Mouse (Mus musculus) kidney, adult 8-10 months (tissue): ENCODE results near the gene Cyp2w1.

Source experiments
- DNase-seq, 2 experiments: peaks; one replicate each; pipeline ENCODE4 v3.0.0; 2022

Cyp2w1 gene

GRCm38 (mm10) chr5:139352317-139352716 lies at the start of gene Cyp2w1:
Gene Cyp2w1, plus strand, starts transcription at chr5:139352617.
- DNase-seq = no peak

DNA sequence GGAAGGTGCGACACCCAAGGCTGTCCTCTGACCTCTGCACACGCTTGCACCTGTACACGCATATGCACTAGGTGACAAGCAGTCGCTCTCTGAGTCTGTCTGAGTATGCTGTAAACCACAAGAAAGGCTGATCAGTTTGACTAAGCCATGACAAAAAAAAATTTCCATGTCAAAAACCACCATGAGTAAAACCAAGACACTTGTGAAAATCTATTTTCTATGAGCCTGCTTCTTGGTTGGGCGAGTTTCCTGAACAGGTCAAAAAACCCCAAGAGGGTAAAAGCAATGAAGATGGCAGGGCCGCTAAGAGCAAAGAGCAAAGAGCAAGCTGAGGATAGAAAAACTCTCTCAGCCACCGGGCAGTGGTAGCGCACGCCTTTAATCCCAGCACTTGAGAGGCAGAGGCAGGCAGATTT lies 48.8 kb upstream of the Cyp2w1 start:
- no peak for DNase-seq

- DNase-seq = no peak
These were observed 42.5 kb upstream of the Cyp2w1 start for GRCm38 (mm10) chr5:139309946-139310345.

DNA sequence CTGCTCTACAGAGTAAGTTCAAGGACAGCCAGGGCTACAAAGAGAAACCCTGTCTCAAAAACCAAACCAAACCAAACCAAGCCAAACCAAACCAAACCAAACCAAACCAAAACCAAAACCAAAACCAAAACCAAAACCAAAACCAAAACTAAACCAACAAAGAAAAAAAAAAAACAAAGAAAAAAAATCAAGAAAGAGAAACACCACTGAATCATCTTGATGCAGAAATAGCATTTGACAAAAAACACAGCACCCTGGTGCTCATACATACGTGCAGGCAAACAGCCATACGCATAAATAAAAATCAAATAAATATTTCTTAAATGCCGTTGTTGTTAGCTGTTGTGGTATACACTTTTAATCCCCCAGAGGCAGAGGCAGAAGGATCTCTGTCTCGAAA lies 41.9 kb upstream of the Cyp2w1 start:
- no peak for DNase-seq

- no peak for DNase-seq
These were observed 40.6 kb upstream of the Cyp2w1 start for GRCm38 (mm10) chr5:139311822-139312221.

- peak; percentile 34 to 40 for DNase-seq
These were observed 38.9 kb upstream of the Cyp2w1 start for GRCm38 (mm10) chr5:139313536-139313935.

DNA sequence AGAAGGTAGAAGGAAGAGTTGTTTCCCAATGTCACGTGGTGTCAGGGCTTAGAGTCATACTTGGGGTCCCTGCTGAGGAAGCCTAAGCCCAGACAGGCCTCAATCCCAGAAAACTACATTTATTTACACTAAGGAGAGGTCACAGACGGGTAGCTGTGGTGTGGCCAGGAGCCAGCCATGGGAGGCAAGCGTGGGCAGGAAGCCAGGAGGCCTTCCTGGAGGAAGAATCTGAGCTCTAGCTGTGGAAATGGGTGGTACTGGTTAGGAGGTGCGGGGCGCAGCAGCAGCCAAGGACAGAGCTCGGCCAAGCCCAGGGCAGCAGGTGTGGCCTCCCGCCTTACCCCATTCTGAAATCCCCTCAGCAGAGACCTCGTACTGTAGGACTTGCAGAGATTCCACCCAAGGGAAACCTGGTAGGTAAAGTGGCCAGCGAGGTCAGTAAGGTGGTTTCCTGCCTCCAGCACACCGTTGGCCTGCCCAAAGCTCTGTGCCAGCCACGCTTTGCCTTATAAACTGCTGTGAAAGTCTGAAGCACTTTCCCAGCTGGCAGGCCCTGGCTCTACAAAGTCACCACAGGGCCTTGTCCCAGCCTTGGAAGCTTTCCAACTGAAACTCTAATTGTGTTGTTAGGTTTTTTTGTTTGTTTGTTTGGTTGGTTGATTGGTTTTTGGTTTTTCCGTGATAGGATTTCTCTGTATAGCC lies 37.3 kb upstream of the Cyp2w1 start:
- DNase-seq = peak; percentile 71 to 73

DNA sequence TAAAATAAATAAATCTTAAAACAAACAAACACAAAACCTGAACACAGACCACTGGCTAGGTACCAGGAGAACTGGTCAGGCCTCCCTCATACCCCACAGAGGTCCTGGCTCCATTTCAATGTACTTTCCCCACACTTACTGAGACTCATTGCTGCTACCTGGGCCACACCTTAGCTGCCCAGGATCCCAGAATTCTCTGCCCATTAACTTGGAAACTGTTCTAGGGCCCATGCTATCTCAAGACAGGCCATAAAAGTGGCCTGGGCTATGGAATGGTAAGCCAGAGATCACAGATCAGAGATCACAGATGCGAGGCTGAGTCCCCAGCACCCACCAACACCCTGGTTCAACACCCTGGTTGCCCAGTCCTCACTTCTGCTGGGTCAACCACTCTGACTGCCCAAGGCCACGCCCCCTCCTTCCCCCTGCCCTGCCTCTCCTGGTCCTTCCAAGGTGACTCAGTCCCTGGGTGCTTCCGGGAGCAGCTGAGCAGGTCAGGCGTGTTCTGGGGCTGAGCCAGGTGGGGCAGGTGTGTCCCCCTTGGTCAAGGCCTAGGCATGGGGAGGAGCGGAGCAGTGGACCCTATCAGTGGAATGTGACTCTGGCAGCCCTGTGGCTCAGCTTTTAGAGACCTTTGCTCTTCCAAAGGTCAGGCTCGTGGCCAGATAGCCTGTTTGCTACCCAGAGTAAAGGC lies 35.3 kb upstream of the Cyp2w1 start:
- peak; percentile 95 to 98 for DNase-seq

DNA sequence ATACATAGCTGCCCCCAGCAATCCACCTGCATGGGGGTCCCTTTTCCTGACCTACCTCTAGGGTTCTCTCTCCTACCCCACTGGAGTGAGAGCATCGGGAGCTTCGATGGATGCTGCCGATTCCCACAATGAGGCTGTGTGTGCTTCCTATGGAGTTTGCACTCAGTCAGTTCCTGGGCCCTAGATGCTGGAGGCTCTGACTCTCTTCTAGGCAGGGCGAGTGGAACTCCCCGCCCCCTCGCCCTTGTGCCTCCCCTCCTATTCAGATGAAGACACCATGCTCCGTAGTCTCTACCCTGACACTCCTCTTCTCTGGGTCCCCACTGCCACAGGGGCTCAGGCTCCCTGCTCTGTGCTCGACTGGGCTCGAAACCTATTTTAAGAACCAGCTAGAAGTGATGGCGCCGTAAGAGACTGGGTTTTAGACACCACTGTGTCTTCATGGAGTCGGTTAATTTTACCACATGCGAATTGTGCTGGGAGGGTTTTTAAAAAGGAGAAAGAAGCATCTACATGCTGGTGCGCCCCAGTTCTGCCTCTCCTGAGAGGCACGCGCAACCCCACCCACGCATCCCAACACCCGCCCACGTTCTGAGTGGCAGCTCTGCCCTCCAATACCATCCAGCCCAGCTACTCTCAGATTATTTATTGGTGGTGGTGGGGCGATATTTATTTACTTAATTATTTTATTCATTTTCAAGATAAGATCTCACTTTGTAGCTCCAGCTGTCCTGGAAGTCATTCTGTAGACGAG lies 34.5 kb upstream of the Cyp2w1 start:
- DNase-seq = peak in 1 of 2 experiments; percentile 35

GRCm38 (mm10) chr5:139320424-139320823 lies 32.0 kb upstream of the Cyp2w1 start:
- peak; percentile 67 to 73 for DNase-seq

GRCm38 (mm10) chr5:139321331-139321730 lies 31.1 kb upstream of the Cyp2w1 start:
- no peak for DNase-seq

GRCm38 (mm10) chr5:139323260-139323924 lies 29.0 kb upstream of the Cyp2w1 start:
- peak in 1 of 2 experiments; percentile 65 for DNase-seq

DNA sequence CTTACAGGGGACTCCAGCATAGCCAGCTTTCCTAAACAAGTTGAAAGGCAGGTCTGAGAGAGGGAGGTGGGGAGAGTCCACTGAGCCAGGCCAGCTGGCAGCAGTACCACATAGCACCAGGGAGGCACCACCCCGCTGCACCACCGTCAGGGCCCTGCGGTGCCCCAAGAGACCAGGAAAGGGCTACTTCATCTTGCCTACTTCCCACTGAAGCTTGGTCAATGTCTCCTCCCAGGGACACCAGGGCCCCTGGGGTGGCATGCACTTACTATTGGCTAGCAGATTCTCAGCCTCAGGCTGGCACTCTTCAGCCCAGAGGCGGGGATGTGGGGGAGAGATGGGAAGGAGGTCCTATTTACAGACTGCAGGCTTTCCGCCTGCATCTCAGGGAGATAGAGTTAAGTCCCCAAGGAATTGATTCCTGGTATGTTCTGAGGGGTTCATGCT lies 28.3 kb upstream of the Cyp2w1 start:
- DNase-seq = no peak

DNA sequence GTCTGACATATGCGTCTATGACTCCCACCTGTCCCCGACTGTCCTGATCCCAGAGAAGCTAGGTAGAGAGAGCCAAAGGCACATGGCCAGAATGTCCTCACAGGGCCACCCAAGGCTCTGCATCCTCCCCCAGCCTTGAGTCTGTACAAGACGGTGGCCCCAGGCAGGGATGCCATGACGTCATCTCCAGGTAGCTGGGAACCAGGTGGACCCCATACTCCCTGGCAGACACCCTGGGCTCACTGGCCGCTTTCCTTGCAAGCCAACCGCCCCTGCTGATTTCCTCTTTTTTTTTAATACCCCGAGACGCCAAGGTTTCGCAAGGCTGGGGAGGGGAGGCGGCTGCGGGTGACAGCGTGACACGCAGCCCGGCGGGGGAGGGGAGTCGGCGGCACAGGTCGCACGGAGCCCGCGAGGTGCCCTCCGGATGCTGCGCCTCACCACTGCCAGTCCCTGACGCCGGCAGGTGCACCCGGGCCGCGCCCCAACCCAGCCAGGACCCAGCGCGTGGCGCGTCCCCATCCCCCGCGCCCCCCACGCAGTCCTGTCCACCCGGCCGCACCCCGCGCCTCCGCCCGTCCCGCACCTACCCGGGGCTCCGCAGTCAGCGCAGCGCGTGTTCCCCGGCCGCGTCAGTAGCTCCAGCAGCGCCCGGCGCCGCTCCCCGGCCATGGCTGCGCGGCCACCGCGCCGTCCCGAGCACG lies 27.6 kb upstream of the Cyp2w1 start:
- DNase-seq = no peak

DNA sequence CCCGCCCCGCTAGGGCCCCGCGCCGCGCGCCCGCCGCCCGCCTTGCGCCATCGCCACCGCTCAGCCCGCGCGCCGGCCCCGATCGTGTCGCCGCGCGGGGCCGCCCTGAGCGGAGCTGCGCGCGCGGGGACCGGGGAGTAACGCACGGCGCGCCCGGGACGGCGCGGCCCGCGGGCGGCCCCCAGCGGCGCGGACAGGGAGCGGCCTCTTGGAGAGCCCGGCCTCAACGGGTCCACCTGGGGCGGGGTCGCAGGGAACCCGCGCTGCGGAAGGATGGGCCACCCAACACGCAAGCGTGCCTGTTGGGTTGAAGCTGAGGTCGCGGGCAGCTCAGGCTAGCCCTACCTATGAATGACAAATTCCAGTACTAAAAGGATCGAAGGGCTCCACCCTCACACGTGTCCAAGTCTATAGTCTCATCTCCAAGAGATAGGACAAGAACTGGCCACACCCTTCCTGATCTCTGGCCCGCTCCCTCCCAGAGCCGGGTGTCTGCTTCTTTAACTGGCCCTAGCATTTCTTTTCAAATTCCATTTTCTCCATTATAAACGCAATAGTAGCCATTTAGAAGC lies 26.9 kb upstream of the Cyp2w1 start, which contains the start of gene Adap1:
TSS of gene Adap1 (minus strand) at position 228 of the 572 bp plus-strand sequence.
- DNase-seq = no peak

DNA sequence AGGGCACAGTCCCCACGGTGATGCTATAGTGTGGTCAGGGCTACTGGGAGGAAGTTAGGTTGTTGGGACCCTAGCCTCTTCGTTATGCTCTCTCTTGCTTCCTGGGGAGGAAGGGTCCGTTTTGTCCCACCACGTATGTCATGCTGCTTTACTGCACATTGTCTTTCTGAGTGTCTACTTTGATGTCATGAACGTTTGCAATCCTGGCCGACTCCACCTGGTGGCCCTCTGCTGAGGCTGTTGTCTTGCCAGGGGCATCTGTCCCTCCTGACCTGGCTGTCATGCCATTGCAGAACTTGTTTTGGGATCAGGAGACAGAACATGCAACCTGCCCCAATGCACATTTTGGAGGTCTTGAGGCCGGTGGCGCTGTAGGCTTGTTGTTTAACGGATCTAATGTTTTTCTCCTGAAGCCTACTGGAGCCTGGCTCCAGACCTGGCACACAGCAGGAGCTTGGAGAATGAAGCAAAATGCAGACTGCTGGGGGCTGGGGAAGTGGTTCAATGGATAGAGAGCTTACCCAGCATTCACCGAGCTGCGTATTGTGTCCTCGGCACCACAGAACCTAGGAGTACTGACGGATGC lies 26.2 kb upstream of the Cyp2w1 start:
- no peak for DNase-seq

DNA sequence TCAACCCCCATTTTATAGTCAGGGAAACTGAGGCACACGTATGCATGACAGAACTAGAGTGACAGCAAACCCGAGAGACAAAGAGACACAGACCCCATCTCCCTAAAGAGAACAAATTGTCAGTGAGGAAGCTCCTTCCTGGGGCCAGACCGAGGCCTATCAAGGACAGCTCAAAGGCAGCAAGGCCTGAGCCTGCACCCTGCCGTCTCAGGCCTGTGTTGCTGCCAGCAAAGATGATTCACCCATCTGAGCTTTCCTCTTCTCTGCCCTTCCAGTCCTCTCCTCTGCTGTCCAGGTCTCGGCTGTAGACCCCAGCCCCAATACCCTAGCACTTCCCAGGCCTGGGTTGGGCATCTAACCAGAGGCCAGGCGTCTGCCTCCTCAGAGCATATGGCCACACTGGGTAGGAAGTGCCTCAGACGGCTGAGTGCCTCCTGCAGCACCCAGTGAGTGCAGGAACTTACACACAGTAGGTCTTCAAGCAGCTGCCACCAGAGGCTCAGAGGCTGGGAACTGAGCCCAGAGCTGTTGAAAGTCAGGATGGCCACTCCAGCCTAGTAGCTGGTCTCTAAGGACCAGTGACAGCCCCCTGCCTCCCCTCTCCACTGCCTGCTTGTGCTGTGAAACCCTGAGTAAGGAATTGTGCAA lies 25.3 kb upstream of the Cyp2w1 start:
- DNase-seq = no peak

DNA sequence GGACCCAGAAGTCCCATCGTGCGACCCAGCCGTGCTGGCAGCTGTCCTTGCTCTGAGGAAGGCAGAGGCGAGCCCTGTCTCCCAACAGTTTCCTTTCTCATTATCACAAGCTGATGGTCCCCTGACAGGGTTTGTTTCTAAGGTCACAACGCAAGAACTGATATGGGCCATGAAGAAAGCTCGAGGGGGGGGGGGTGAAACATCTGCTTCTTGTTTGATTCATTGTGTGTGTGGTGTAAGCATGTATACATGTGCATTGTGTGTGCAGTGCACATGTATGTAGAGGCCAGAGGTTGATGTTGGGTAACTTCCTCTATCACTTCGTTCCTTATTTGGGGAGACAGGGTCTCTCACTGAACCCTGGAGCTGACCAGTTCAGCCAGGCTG lies 24.8 kb upstream of the Cyp2w1 start:
- no peak for DNase-seq

DNA sequence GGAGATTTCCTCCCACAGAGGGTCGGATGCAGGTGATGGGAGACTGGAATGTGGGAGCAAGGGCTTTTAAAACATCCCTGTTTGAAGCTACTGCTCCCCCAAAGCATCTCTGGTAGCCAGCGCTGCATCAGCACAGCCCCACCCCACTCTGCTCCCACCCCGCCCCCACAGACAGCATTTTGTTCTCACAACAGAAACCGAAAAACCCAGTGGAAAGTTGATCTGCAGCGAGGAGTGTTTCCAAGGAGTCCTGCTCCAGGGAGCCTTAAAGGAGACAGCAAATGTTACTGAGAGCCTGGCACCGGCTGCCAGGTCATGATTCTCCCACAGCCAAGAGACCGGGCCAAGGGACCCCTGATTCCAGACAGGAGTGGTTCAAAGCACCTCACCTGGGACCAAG lies 21.7 kb upstream of the Cyp2w1 start:
- DNase-seq = no peak

- peak; percentile 86 to 94 for DNase-seq
These were observed 20.7 kb upstream of the Cyp2w1 start for GRCm38 (mm10) chr5:139331742-139332141.
